Mouse (Mus musculus) myocyte (in vitro differentiated cells): Measurements from ENCODE around the gene Clrn1.

ENCODE experiments used
- CEBPB ChIP-seq: IDR thresholded peaks from 2 replicates; pipeline ENCODE4 v1.6.1; 2011; ENCODE audit warnings: mild to moderate bottlenecking, moderate library complexity; ENCODE audit not compliant: poor library complexity, insufficient read depth, severe bottlenecking
- E2F4 ChIP-seq: IDR thresholded peaks from one replicate; pipeline ENCODE4 v1.6.1; 2011; ENCODE audit warnings: mild to moderate bottlenecking, control low read depth, moderate library complexity; ENCODE audit not compliant: insufficient read depth
- MAX ChIP-seq: IDR thresholded peaks from one replicate; pipeline ENCODE4 v1.6.1; 2011; ENCODE audit warnings: low read depth, mild to moderate bottlenecking, control low read depth
- MYOD1 ChIP-seq, 3 experiments: IDR thresholded peaks; one replicate each; pipeline ENCODE4 v1.6.1; 2011; ENCODE audit warnings: control low read depth in 2 of 3, low read depth in 2 of 3, mild to moderate bottlenecking in 2 of 3, moderate library complexity in 1 of 3; ENCODE audit not compliant: insufficient read length in 2 of 3, control insufficient read depth in 1 of 3
- MYOG ChIP-seq, 3 experiments: IDR thresholded peaks; one replicate each; pipeline ENCODE4 v1.6.1; 2011; ENCODE audit warnings: control low read depth in 2 of 3, low read depth in 2 of 3, mild to moderate bottlenecking in 2 of 3; ENCODE audit not compliant: insufficient read length in 2 of 3, control insufficient read depth in 1 of 3, insufficient read depth in 1 of 3
- POLR2A ChIP-seq: IDR thresholded peaks from one replicate; pipeline ENCODE4 v1.6.1; 2011; ENCODE audit warnings: low read depth, mild to moderate bottlenecking, control low read depth, moderate library complexity; ENCODE audit not compliant: insufficient read length
- SRF ChIP-seq: IDR thresholded peaks from one replicate; pipeline ENCODE4 v1.6.1; 2011; ENCODE audit warnings: low read depth; ENCODE audit not compliant: control insufficient read depth, insufficient read length
- TCF12 ChIP-seq: IDR thresholded peaks from one replicate; pipeline ENCODE4 v1.6.1; 2011; ENCODE audit warnings: mild to moderate bottlenecking, control low read depth; ENCODE audit not compliant: poor library complexity, insufficient read depth, severe bottlenecking
- USF1 ChIP-seq: IDR thresholded peaks from one replicate; pipeline ENCODE4 v1.6.1; 2011; ENCODE audit warnings: low read depth, mild to moderate bottlenecking, control low read depth, moderate library complexity

GRCm38 (mm10) chr3:58895131-58895530, 10.0 kb upstream of the Clrn1 start:
- no peak for TF ChIP-seq POLR2A
- no peak for TF ChIP-seq MAX
- no peak for TF ChIP-seq TCF12
- no peak for TF ChIP-seq MYOD1 (IDR thresholded peaks at IDR 0.05; ENCODE audit: control insufficient read depth in 1 of 3, insufficient read length in 2 of 3, low read depth in 2 of 3)
- no peak for TF ChIP-seq CEBPB
- TF ChIP-seq USF1: no peak
- TF ChIP-seq E2F4: no peak
- TF ChIP-seq MYOG (IDR thresholded peaks at IDR 0.05; ENCODE audit: control insufficient read depth in 1 of 3, insufficient read depth in 1 of 3, insufficient read length in 2 of 3, low read depth in 2 of 3): no peak
- no peak for TF ChIP-seq SRF
